7 mouse cellular contexts compared by ENCODE assay signal in the genomic region with DNA sequence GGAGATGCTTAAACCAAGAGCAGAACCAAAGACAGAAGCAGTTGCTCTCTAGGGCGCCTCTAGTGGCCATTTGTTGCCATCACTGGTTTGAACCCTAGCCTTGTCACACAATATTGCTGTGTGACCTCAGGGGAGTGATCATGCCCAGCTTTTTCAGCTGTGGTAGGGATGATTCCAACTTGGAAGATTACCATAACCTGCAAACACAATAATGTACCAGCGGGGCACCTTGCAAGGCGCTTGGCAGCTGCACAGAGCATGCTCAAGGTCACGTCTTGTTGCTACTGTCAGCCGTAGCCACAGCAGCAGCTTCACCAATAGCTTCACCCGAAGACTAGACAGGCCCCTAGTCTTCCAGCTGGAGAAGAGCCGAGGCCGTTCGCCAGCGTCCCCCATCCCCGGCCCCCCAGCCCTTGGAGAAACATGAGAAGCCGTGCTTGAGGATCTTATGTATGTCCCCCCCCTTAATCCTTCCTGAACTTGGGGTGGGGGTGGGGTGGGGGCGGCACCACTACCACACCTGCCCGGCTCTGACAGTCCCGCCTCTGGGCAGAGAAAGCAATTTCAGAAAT. TPM values are rescaled to one million over a fixed set of nuclear protein-coding genes. Genes with fewer than 3 reads are reported as not detected.
DNase-seq lines count a peak whose midpoint lies in the region; ATAC-seq and TF ChIP-seq lines count a peak whose summit lies in the region.

No protein-coding gene starts in this region.

- H3K9me3 ChIP-seq in E14TG2a.4 (ENCODE audit: low read length), result no peaks in the 10 kb centered on the region
- no peaks in the 10 kb centered on the region for H3K9me3 ChIP-seq in hindbrain, embryonic 15.5 days
- no peaks in the 10 kb centered on the region for H3K9me3 ChIP-seq in liver, embryonic 14.5 days (ENCODE audit: control insufficient read depth, low read length)

- DNase-seq in MN1 (ENCODE audit: low spot score), result peak; percentile 79
- peak; percentile 56 for DNase-seq in embryo, embryonic 11 days
- no peak for DNase-seq in liver, embryonic 14.5 days (ENCODE audit: low read depth in 3 of 3, low spot score in 3 of 3)
- peak; percentile 81 for DNase-seq in retina, embryonic 14.5 days (ENCODE audit: low spot score)
- DNase-seq in frontal cortex, postnatal 14 days (ENCODE audit: low spot score in 2 of 2), result no peak

- peak; percentile 69; the same call in 1 of the 2 replicates for ATAC-seq in hindbrain, embryonic 15.5 days (ENCODE audit: low FRiP score, low read depth)
- ATAC-seq in liver, embryonic 14.5 days (ENCODE audit: insufficient read depth), result no peak

- H3K36me3 ChIP-seq in E14TG2a.4 (ENCODE audit: insufficient read depth, low read length), result no peaks in the 10 kb centered on the region
- H3K36me3 ChIP-seq in hindbrain, embryonic 15.5 days, result no peaks in the 10 kb centered on the region
- H3K36me3 ChIP-seq in liver, embryonic 14.5 days (replicated peaks; ENCODE audit: control insufficient read depth, insufficient read depth, low read depth), result no peaks in the 10 kb centered on the region

- no peak overlapping the region for H3K9ac ChIP-seq in hindbrain, embryonic 15.5 days
- no peak overlapping the region for H3K9ac ChIP-seq in liver, embryonic 14.5 days (replicated peaks)

- no peak for TF ChIP-seq EP300 in liver, embryonic 14.5 days (IDR thresholded peaks at IDR 0.05; ENCODE audit: low read depth)

- H3K4me2 ChIP-seq in hindbrain, embryonic 15.5 days, result peak overlapping the region; percentile 48
- no peak overlapping the region for H3K4me2 ChIP-seq in liver, embryonic 14.5 days (ENCODE audit: low read depth)

- peak; percentile 91 for TF ChIP-seq CTCF in E14TG2a.4 (conservative IDR thresholded peaks at IDR 0.05; ENCODE audit: low read length)
- peak; percentile 73 for TF ChIP-seq CTCF in liver, embryonic 14.5 days (IDR thresholded peaks at IDR 0.05; ENCODE audit: low read depth)

- H3K4me3 ChIP-seq in E14TG2a.4 (replicated peaks; ENCODE audit: low read length), result peak overlapping the region; percentile 51; the same call in 1 of the 2 replicates
- H3K4me3 ChIP-seq in hindbrain, embryonic 15.5 days, result 0 out of 2 replicates have a peak overlapping the region, but pooled peaks have one; percentile 1
- H3K4me3 ChIP-seq in liver, embryonic 14.5 days (ENCODE audit: insufficient read depth in 1 of 2, low read depth in 2 of 2, low read length in 2 of 2), result no peak overlapping the region

- WGBS in hindbrain, embryonic 15.5 days, result 24% methylated on average over 15 of the region's 15 CpGs
- WGBS in liver, embryonic 14.5 days (ENCODE audit: insufficient replicate concordance), result 33% methylated on average over 15 of the region's 15 CpGs

- peak overlapping the region; percentile 47 for H3K27ac ChIP-seq in hindbrain, embryonic 15.5 days (replicated peaks)
- no peak overlapping the region for H3K27ac ChIP-seq in liver, embryonic 14.5 days

- peaks cover 13% of the 10 kb centered on the region for H3K4me1 ChIP-seq in E14TG2a.4 (replicated peaks; ENCODE audit: low read depth, low read length)
- H3K4me1 ChIP-seq in hindbrain, embryonic 15.5 days (replicated peaks), result peaks cover 13% of the 10 kb centered on the region
- H3K4me1 ChIP-seq in liver, embryonic 14.5 days (replicated peaks; ENCODE audit: control insufficient read depth in 2 of 2, insufficient read depth in 2 of 2, low read length in 1 of 2), result no peaks in the 10 kb centered on the region

- peaks cover 42% of the 10 kb centered on the region for H3K27me3 ChIP-seq in E14TG2a.4 (ENCODE audit: insufficient read depth, low read length)
- no peaks in the 10 kb centered on the region for H3K27me3 ChIP-seq in hindbrain, embryonic 15.5 days
- H3K27me3 ChIP-seq in liver, embryonic 14.5 days (ENCODE audit: control insufficient read depth, insufficient read depth, low read length), result no peaks in the 10 kb centered on the region

RNA-seq across cellular contexts. Expression of gene Gosr2, which starts 23.9 kb away (rescaled TPM):
- polyA plus RNA-seq in hindbrain, embryonic 15.5 days (2015; fragmentation: Nextera tagmentation; extraction: Ambion mirVana), result 87.3 and 87.8 TPM in 2 replicates
- polyA plus RNA-seq in liver, embryonic 14.5 days (2012; rRNA removed), result 25.4 and 27.6 TPM in 2 replicates
- polyA plus RNA-seq in liver, embryonic 14.5 days (2014; fragmentation: Nextera tagmentation; extraction: Ambion mirVana), result 39.1 and 40.3 TPM in 2 replicates

RNA-seq across cellular contexts. Expression of gene Wnt9b, which starts 28.1 kb away (rescaled TPM):
- polyA plus RNA-seq in hindbrain, embryonic 15.5 days (2015; fragmentation: Nextera tagmentation; extraction: Ambion mirVana), result 0.32 and 0.37 TPM in 2 replicates
- 0.01 TPM in 2 replicates for polyA plus RNA-seq in liver, embryonic 14.5 days (2012; rRNA removed)
- 0.05 TPM in 1 of 2 replicates, not detected in the other for polyA plus RNA-seq in liver, embryonic 14.5 days (2014; fragmentation: Nextera tagmentation; extraction: Ambion mirVana)

RNA-seq across cellular contexts. Expression of gene Wnt3, which starts 52.4 kb away (rescaled TPM):
- polyA plus RNA-seq in hindbrain, embryonic 15.5 days (2015; fragmentation: Nextera tagmentation; extraction: Ambion mirVana), result 9.4 and 11.0 TPM in 2 replicates
- polyA plus RNA-seq in liver, embryonic 14.5 days (2012; rRNA removed), result 0.01 TPM in 2 replicates
- not detected in 2 replicates for polyA plus RNA-seq in liver, embryonic 14.5 days (2014; fragmentation: Nextera tagmentation; extraction: Ambion mirVana)

Comparison
In these comparisons a context has a peak if more than half of its experiments do, and no peak if none do; other contexts are left out.
1. H3K4me3 ChIP-seq: peak in E14TG2a.4 (single experiment) and hindbrain, embryonic 15.5 days (single experiment); none in liver, embryonic 14.5 days (0 of 2).
2. DNase-seq: peak in MN1 (single experiment), embryo, embryonic 11 days (single experiment) and retina, embryonic 14.5 days (single experiment); none in liver, embryonic 14.5 days (0 of 3) and frontal cortex, postnatal 14 days (0 of 2).
3. RNA of gene Wnt3, which starts 52.4 kb away (polyA plus RNA-seq): 9.4 to 11.0 TPM in hindbrain, embryonic 15.5 days; 0.01 TPM in liver, embryonic 14.5 days; every median in the first group is over 10 times any median in the second.